ENCODE assay signal across 19 mouse cellular contexts in the genomic region with DNA sequence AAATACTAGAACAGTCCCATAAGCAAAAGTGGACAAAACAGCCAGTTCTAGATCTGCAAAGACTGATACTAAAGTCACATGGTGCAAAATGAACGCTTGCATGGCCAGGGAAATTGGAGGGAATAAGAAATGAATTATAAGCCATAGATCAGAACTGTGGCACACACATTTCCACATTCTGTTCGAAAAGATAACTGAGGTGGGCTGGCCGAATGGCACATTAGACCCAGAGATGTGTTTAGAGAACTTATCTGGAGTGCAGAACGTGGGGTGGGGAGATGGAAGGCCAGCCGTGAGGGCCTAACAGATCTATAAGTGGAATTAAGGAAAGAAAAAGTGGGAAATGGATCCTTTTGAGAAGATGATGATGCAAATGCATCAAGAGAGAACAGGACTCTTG. TPM values are rescaled to one million over a fixed set of nuclear protein-coding genes. Genes with fewer than 3 reads are reported as not detected.
"Had no signal": no experiment of that assay in that cellular context is flagged by ENCODE, and none has a peak within 500 bp of the region (broad histone marks: within the 10 kb centered on the region; RNA-seq: fewer than 3 reads in every experiment).

No protein-coding gene starts in this region.

- H3K36me3 ChIP-seq: midbrain, embryonic 13.5 days; midbrain, embryonic 15.5 days had no signal

- H3K4me3 ChIP-seq: lung, embryonic 15.5 days; midbrain, embryonic 13.5 days; midbrain, embryonic 15.5 days; neural tube, embryonic 12.5 days had no signal

- DNase-seq: lung, adult 2 months; lung, postnatal 14 days; lung, postnatal 36 days; right cerebral cortex, adult 18-20 months; right cerebral cortex, postnatal 25 days; right cerebral cortex, postnatal 4 days; spleen, adult 18-20 months; thymus, adult 18-20 months; thymus, postnatal 14 days; thymus, postnatal 36 days had no signal

- H3K4me2 ChIP-seq: lung, embryonic 15.5 days; midbrain, embryonic 11.5 days; midbrain, embryonic 13.5 days; midbrain, embryonic 15.5 days; neural tube, embryonic 12.5 days had no signal

- H3K4me1 ChIP-seq: lung, embryonic 15.5 days; midbrain, embryonic 13.5 days; midbrain, embryonic 15.5 days; neural tube, embryonic 12.5 days had no signal

- H3K27ac ChIP-seq: lung, embryonic 15.5 days; macrophage; midbrain, embryonic 13.5 days; midbrain, embryonic 15.5 days; neural tube, embryonic 12.5 days had no signal

- ATAC-seq: midbrain, embryonic 13.5 days; midbrain, embryonic 15.5 days had no signal

- H3K9me3 ChIP-seq: lung, embryonic 15.5 days; midbrain, embryonic 13.5 days; midbrain, embryonic 15.5 days; neural tube, embryonic 12.5 days had no signal

- H3K9ac ChIP-seq: lung, embryonic 15.5 days; midbrain, embryonic 13.5 days; midbrain, embryonic 15.5 days; neural tube, embryonic 12.5 days had no signal

- H3K27me3 ChIP-seq: lung, embryonic 15.5 days; midbrain, embryonic 13.5 days; midbrain, embryonic 15.5 days; neural tube, embryonic 12.5 days had no signal

RNA-seq across cellular contexts. Expression of a gene that starts 27.4 kb away (rescaled TPM):
- total RNA-seq: megakaryocyte, adult 5-6 weeks had no signal

RNA-seq across cellular contexts. Expression of a gene that starts 30.9 kb away (rescaled TPM):
- total RNA-seq: monocyte, adult 5-6 weeks; neutrophil, adult 5-6 weeks had no signal
